Mouse (Mus musculus): ENCODE results near the gene Sptbn4.

Sptbn4 gene

GRCm38 (mm10) chr7:27328161-27328560 lies 119.3 kb downstream of the Sptbn4 start:
- no peak for DNase-seq (ENCODE audit: low read depth, low spot score)

GRCm38 (mm10) chr7:27327500-27327899 lies 120.0 kb downstream of the Sptbn4 start:
- no peak for DNase-seq (ENCODE audit: low read depth, low spot score)

GRCm38 (mm10) chr7:27326101-27326880 lies 121.2 kb downstream of the Sptbn4 start:
- DNase-seq (ENCODE audit: low read depth, low spot score) = no peak

- DNase-seq (ENCODE audit: low read depth, low spot score) = peak; percentile 41
Measured at GRCm38 (mm10) chr7:27325697-27326096, 121.8 kb downstream of the Sptbn4 start.

DNA sequence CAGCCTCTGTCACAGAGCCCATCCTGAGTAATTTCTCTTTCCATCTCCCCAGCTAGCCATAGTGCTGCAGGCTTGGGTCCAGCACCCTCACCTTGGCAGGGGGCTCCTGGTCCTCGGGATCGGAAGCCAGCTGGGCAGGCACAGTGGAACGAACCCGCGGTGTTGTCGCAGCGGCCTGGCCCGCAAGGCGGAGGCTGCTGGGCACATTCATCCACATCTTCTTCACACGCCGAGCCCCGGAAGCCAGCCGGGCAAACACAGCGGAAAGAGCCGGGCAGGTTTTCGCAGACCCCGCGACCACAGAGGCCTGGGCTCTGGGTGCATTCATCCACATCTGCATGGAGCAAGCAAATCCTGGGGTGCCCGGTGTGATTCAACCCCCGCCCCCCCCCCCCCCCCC lies 122.6 kb downstream of the Sptbn4 start:
- DNase-seq (ENCODE audit: low read depth, low spot score) = no peak

DNA sequence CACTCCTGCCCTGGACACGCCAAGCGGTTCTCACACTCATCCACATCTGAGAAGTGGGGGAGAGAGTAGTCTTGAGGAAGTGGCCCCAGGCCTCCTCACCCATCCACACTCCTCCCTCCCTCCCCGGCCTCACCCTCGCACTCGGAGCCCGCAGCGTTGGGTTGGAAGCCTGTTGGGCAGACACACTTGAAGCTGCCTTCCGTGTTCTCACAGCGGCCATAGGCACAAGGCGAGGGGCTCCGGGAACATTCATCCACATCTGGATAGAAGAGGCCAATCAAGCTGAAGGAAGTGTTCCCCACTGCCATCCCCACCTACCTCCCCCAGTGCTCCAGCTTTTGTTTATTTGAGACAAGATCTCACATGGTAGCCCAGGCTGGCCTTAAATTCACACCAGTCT lies 123.3 kb downstream of the Sptbn4 start:
- no peak for DNase-seq (ENCODE audit: low read depth, low spot score)

- DNase-seq (ENCODE audit: low read depth, low spot score) = no peak
Measured at GRCm38 (mm10) chr7:27323001-27323400, 124.5 kb downstream of the Sptbn4 start.

DNA sequence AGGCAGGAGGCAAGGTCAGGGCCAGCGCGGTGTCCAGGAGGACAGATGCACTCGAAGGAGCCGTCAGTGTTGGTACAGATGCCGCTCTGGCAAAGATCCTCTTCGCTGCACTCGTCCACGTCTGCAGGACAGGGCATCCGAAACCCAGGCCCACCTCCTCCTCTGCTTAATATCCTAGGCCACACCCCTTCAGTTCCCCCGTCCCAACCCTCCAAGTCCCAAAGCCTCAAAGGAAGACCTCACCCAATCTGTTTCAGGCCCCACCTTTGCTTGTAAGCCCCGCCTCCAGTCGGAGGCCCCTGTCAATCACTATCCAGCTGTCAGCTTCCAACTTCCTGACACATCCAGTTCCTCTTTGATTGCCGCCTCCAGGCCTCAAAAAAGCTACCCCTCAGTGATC lies 125.2 kb downstream of the Sptbn4 start:
- no peak for DNase-seq (ENCODE audit: low read depth, low spot score)

- no peak for DNase-seq (ENCODE audit: low read depth, low spot score)
Measured at GRCm38 (mm10) chr7:27319411-27319810, 128.1 kb downstream of the Sptbn4 start.

- DNase-seq (ENCODE audit: low read depth, low spot score) = no peak
Measured at GRCm38 (mm10) chr7:27315958-27316357, 131.5 kb downstream of the Sptbn4 start.

GRCm38 (mm10) chr7:27314393-27314792 lies 133.1 kb downstream of the Sptbn4 start:
- DNase-seq (ENCODE audit: low read depth, low spot score) = no peak

DNA sequence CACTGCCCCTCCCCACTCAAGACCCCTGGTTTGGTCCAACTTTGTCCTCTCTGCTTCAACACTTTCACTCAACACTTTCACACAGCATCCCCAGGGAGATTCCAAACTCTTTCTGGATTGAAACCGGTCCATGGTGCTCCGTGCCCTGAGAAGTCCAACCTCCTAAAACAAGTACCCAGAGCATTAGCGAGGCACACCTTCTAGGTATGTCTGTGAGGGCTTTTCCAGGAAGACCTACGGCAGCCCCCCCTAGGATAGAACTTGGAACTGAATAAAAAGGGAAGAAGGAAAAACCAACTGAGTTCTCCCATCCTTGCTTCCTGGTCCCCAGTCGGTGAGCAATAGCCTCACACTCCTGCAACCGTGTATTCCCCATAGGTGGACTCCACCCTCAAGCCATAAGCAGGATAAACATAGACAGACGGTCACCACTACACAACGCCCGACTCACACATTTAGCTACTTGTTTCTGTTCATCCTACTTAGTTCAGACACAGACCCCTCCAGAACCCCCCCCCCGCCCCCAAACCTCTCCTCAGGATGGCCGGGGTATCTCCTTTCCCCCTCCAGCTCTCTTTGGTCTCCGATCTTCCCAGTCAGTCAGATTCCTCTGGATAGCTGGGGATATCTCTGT lies 135.7 kb downstream of the Sptbn4 start:
- DNase-seq (ENCODE audit: low read depth, low spot score) = no peak

- DNase-seq (ENCODE audit: low read depth, low spot score) = no peak
Measured at GRCm38 (mm10) chr7:27310996-27311535, 136.4 kb downstream of the Sptbn4 start.

DNA sequence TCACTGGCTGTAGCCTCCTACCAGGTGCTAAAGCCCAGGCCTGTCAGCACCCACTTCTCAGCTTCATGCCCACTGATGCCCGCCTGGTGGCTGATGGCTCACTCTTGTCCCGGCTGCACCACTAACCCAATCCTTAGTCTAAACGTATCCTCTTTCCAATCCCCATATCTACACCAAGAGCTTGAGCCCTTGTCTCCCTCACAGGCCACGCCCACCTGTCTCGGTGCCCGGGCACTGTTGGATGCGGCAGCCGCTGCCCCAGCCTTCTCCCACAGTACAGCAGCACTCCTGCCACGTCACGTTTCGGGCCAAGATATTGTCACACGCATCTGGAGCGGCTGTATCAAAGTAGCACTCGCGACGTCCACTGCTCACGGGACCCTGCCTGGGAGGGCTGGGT lies 137.2 kb downstream of the Sptbn4 start:
- peak; percentile 17 for DNase-seq (ENCODE audit: low read depth, low spot score)

- DNase-seq (ENCODE audit: low read depth, low spot score) = no peak
Measured at GRCm38 (mm10) chr7:27309832-27310231, 137.7 kb downstream of the Sptbn4 start.

DNA sequence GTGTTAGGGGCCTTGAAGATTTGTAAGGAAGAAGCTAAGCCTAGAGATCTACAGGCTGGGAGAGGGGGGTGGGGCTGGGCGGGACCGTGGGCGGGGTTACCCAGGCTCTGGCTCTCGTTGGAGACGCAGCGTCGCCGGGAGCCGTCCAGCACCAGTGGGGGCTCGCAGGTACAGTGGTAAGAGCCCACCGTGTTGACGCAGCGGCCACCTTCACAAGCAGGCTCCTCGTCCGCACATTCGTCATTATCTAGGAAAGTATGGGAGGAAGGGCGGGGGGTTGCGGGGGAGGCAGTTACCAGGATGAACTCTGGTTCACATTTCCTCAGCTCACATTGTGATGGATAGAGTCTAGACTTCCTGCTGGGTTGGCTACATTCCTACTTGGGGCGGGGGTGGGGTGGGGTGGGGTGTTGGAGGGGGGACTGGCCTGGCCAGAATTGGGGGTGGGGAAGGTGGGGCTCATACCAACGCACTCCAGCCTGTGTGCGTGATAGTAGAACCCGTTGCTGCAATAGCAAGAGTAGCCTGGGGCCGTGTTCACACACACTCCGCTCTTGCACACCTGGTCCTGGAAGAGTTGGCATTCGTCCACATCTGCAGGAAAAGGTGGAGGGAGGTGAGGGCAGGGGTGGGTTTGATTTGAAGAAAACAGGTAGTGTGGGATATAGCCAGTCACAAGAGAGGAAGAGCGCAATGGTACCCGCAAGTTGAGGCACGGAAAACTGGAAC lies 138.5 kb downstream of the Sptbn4 start:
- peak; percentile 20 for DNase-seq (ENCODE audit: low read depth, low spot score)

- DNase-seq (ENCODE audit: low read depth, low spot score) = no peak
Measured at GRCm38 (mm10) chr7:27307551-27307950, 139.9 kb downstream of the Sptbn4 start.
